Mouse (Mus musculus) thymus, adult 2 months (tissue): Measurements from ENCODE around the gene Smc3.

Experiments
- CTCF ChIP-seq: fragments of 200-500 bp; IDR thresholded peaks from 2 replicates; pipeline ENCODE4 v1.5.1; 2012; ENCODE audit warnings: mild to moderate bottlenecking, control low read depth, low read length, moderate library complexity, borderline replicate concordance; ENCODE audit not compliant: control insufficient read depth, poor library complexity, insufficient read depth; ENCODE audit errors: extremely low read depth
- POLR2A ChIP-seq: fragments of 200-500 bp; IDR thresholded peaks from 2 replicates; pipeline ENCODE4 v1.6.1; 2012; ENCODE audit warnings: mild to moderate bottlenecking, low read length, control low read depth, moderate library complexity; ENCODE audit not compliant: control insufficient read depth, poor library complexity, insufficient read depth; ENCODE audit errors: extremely low read depth

- TF ChIP-seq CTCF, result no peak
- no peak for TF ChIP-seq POLR2A
These were observed 53.6 kb downstream of the Smc3 start for GRCm38 (mm10) chr19:53653624-53654467.
